Mouse (Mus musculus) embryonic facial prominence, embryonic 10.5 days (tissue): ENCODE data around the gene Ears2. TPM values are rescaled to one million over a fixed set of nuclear protein-coding genes. Genes with fewer than 3 reads are reported as not detected.

Experiments
- DNase-seq: peaks from one replicate; pipeline ENCODE4 v3.0.0-alpha.2; 2017; ENCODE audit warnings: low spot score
- H3K27ac ChIP-seq: fragments of 300-500 bp; sonication (generic); replicated peaks from 2 replicates; pipeline ENCODE4 v1.5.1; 2016; ENCODE audit warnings: mild to moderate bottlenecking
- H3K27me3 ChIP-seq: fragments of 300-500 bp; sonication (generic); replicated peaks from 2 replicates; pipeline ENCODE4 v1.6.1; 2016; ENCODE audit warnings: low read depth, mild to moderate bottlenecking; ENCODE audit not compliant: poor library complexity, severe bottlenecking
- H3K36me3 ChIP-seq: fragments of 300-500 bp; sonication (generic); replicated peaks from 2 replicates; pipeline ENCODE4 v1.6.1; 2016; ENCODE audit warnings: mild to moderate bottlenecking, moderate library complexity
- H3K4me1 ChIP-seq: fragments of 300-500 bp; sonication (generic); 2 replicates; pipeline ENCODE4 v1.6.1; 2016
- H3K4me3 ChIP-seq: fragments of 300-500 bp; sonication (generic); 2 replicates; pipeline ENCODE4 v1.5.1; 2016; ENCODE audit warnings: mild to moderate bottlenecking, moderate library complexity
- H3K9me3 ChIP-seq: fragments of 300-500 bp; sonication (generic); 2 replicates; pipeline ENCODE4 v1.6.1; 2016; ENCODE audit warnings: mild to moderate bottlenecking
- WGBS: fragments of 180-500 bp; shearing (Covaris S2); methylation state at CpG from one replicate; pipeline ENCODE4 v1.1.7; 2016; 5-methylcytosine and 5-hydroxymethylcytosine counted together
- polyA plus RNA-seq: library from polyadenylated mRNA; unstranded; fragments of >200 nt; fragmentation: Nextera tagmentation; extraction: Ambion mirVana; gene quantifications from 2 replicates; pipeline ENCODE4 v1.2.1, GENCODE M21; 2016

The Ears2 gene
- polyA plus RNA-seq, 1 experiment from 2014 or later: 16.4 TPM

DNA sequence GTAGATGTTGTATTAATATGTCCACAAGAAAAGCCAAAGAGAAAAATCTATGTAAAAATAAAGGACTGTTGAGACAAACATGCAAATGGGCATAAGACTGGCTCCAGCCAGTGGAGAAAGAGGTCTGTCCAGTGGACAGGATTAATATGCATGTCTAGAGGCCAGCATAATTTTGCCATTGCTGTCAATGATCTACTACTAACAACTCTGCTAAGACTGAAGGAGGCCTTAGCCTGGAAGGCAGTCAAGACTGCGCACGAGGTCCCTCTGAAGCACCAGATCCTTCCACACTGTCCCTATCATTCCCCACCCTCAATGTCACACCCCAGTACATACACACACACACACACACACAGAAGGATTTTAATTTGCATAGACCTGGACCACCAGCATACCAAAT is 44.9 kb downstream of the Ears2 start:
- DNase-seq: no peak
- H3K27me3 ChIP-seq: no peaks in the 10 kb centered on the region
- H3K4me1 ChIP-seq: peaks cover 28% of the 10 kb centered on the region
- H3K27ac ChIP-seq: no peak overlapping the region
- no peak overlapping the region for H3K4me3 ChIP-seq
- peaks cover 16% of the 10 kb centered on the region for H3K36me3 ChIP-seq
- H3K9me3 ChIP-seq: no peaks in the 10 kb centered on the region
- 94% methylated on average over 2 of the region's 2 CpGs for WGBS

DNA sequence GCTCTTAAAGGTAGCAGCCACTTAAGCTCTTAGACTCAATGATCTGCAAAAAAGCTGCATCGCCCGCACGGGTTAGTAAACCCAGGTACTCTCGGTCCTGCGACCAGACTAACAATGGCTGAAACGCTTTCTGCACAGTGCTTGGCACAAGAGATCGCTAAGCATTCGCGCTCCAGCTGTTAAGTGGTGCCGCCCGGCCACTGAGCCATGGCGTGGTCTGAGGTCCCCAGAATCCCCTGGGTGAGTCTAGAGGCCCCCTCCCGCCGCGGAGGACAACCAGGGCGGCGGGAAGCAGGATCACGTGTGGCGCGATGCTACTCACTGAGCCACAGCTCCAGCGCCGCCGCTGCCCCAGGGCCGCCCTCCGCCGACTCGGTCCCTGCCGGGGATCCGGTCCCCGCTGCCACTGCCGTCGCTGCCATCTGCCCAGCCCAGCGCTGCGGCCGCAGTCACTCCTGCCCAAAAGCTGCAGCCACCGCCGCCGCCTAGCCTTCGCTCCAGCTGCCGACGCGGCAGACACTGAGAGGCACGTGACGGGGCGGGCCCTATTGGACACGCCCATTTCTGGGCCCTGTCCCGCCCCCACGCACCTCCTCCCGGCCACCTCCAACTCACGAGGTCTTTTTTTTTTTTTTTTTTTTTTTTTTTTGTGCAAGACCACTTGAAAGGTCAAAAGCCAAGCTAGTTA is 46.3 kb downstream of the Ears2 start, which contains the start of gene Gga2:
Gga2 (minus strand) TSS at position 556 of the 688 bp plus-strand sequence.
- Histone ChIP-seq H3K9me3 (no peaks in the 10 kb centered on the region), H3K4me3 (peak within 1 kb of the TSS; percentile 87), H3K4me1 (peaks cover 38% of the 10 kb centered on the region), H3K27me3 (no peaks in the 10 kb centered on the region), H3K36me3 (peaks cover 29% of the 10 kb centered on the region), H3K27ac (peak within 1 kb of the TSS; percentile 95)
- peak; percentile 93 for DNase-seq
- under 1% methylated on average over 50 of the region's 50 CpGs for WGBS

DNA sequence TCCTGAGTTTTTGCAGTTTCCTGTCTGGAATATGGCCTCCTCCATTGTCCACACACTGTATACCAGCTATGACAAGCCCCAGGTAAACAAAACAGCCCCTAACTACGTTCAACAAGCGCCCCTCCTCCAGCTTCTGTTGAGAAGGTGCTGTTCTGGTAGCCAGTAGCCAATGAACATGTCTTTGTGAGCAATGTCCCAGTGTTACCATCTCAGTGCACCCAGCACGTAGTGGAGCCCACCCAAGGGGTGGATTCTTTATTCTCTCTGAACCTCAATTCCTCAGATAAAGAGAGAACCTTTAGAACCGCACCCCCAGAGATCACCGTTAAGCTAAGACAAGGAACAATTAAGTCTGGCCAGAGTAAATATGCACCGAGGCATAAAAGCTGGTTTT is 46.8 kb downstream of the Ears2 start:
- H3K36me3 ChIP-seq: peaks cover 35% of the 10 kb centered on the region
- WGBS: under 1% methylated on average over 6 of the region's 6 CpGs
- DNase-seq: peak; percentile 37
- peaks cover 43% of the 10 kb centered on the region for H3K4me1 ChIP-seq
- H3K27me3 ChIP-seq: no peaks in the 10 kb centered on the region
- H3K27ac ChIP-seq: peak overlapping the region; percentile 95
- H3K4me3 ChIP-seq: peak overlapping the region; percentile 87
- H3K9me3 ChIP-seq: no peaks in the 10 kb centered on the region

- Histone ChIP-seq H3K27ac (0 out of 2 replicates have a peak overlapping the region, but pooled peaks have one; percentile 14), H3K4me1 (peaks cover 52% of the 10 kb centered on the region), H3K4me3 (peak overlapping the region; percentile 87), H3K36me3 (peaks cover 41% of the 10 kb centered on the region), H3K9me3 (no peaks in the 10 kb centered on the region), H3K27me3 (no peaks in the 10 kb centered on the region)
- 88% methylated on average over 7 of the region's 7 CpGs for WGBS
- no peak for DNase-seq
Measured at GRCm38 (mm10) chr7:122018978-122019377, 48.1 kb downstream of the Ears2 start.

GRCm38 (mm10) chr7:122018247-122018646 is 48.8 kb downstream of the Ears2 start:
- 72% methylated on average over 3 of the region's 3 CpGs for WGBS
- Histone ChIP-seq H3K27ac (peak overlapping the region; percentile 57; the same call in 1 of the 2 replicates), H3K27me3 (no peaks in the 10 kb centered on the region), H3K4me1 (peaks cover 52% of the 10 kb centered on the region), H3K36me3 (peaks cover 47% of the 10 kb centered on the region), H3K4me3 (peak overlapping the region; percentile 87; the same call in 1 of the 2 replicates), H3K9me3 (no peaks in the 10 kb centered on the region)
- no peak for DNase-seq

DNA sequence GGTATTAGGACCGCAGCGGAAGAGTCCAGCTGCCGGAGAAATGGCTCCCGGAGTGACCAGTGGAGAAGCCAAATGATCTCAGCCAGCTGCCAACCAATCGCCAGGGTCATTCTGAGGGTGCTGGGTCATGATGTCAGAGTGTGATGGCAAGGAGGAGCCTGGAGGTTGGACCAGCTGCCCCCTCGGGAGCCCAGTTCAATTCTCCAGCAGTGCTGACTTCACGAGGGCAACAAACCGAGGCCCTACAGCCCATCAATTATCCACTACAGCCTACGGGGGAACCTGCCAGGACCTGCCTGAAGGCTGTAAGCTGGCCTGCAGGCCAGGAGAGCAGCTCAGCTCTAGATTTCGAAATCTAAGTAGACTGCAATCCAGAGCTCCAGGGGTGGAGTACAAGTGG is 51.3 kb downstream of the Ears2 start:
- Histone ChIP-seq H3K9me3 (no peaks in the 10 kb centered on the region), H3K27me3 (no peaks in the 10 kb centered on the region), H3K27ac (peak overlapping the region; percentile 60), H3K4me3 (peak overlapping the region; percentile 29), H3K4me1 (peaks cover 52% of the 10 kb centered on the region), H3K36me3 (peaks cover 72% of the 10 kb centered on the region)
- WGBS: 66% methylated on average over 10 of the region's 10 CpGs
- peak; percentile 32 for DNase-seq

GRCm38 (mm10) chr7:122015105-122015504 is 52.0 kb downstream of the Ears2 start:
- peaks cover 78% of the 10 kb centered on the region for H3K36me3 ChIP-seq
- DNase-seq: peak; percentile 30
- peaks cover 49% of the 10 kb centered on the region for H3K4me1 ChIP-seq
- no peaks in the 10 kb centered on the region for H3K27me3 ChIP-seq
- WGBS: 60% methylated on average over 8 of the region's 8 CpGs
- H3K27ac ChIP-seq: peak overlapping the region; percentile 60
- H3K4me3 ChIP-seq: peak overlapping the region; percentile 29; the same call in 1 of the 2 replicates
- H3K9me3 ChIP-seq: no peaks in the 10 kb centered on the region

GRCm38 (mm10) chr7:122012949-122013348 is 54.1 kb downstream of the Ears2 start:
- DNase-seq: no peak
- Histone ChIP-seq H3K4me3 (no peak overlapping the region), H3K9me3 (no peaks in the 10 kb centered on the region), H3K27ac (no peak overlapping the region), H3K4me1 (peaks cover 28% of the 10 kb centered on the region), H3K36me3 (peaks cover 88% of the 10 kb centered on the region), H3K27me3 (no peaks in the 10 kb centered on the region)
- WGBS: 91% methylated on average over 10 of the region's 10 CpGs

- Histone ChIP-seq H3K27ac (no peak overlapping the region), H3K4me3 (no peak overlapping the region), H3K36me3 (peaks cover 90% of the 10 kb centered on the region), H3K27me3 (no peaks in the 10 kb centered on the region), H3K4me1 (peaks cover 26% of the 10 kb centered on the region), H3K9me3 (no peaks in the 10 kb centered on the region)
- no peak for DNase-seq
- WGBS: 96% methylated on average over 4 of the region's 4 CpGs
Measured at GRCm38 (mm10) chr7:122012370-122012769, 54.7 kb downstream of the Ears2 start.

GRCm38 (mm10) chr7:122000396-122000795 is 66.7 kb downstream of the Ears2 start:
- H3K27ac ChIP-seq: no peak overlapping the region
- H3K36me3 ChIP-seq: peaks cover 99% of the 10 kb centered on the region
- H3K4me3 ChIP-seq: no peak overlapping the region
- no peak for DNase-seq
- WGBS: 80% methylated on average over 8 of the region's 8 CpGs
- no peaks in the 10 kb centered on the region for H3K27me3 ChIP-seq
- H3K9me3 ChIP-seq: no peaks in the 10 kb centered on the region
- no peaks in the 10 kb centered on the region for H3K4me1 ChIP-seq

GRCm38 (mm10) chr7:121995961-121996360 is 71.1 kb downstream of the Ears2 start:
- no peak for DNase-seq
- H3K27ac ChIP-seq: no peak overlapping the region
- no peak overlapping the region for H3K4me3 ChIP-seq
- H3K27me3 ChIP-seq: no peaks in the 10 kb centered on the region
- peaks cover 99% of the 10 kb centered on the region for H3K36me3 ChIP-seq
- H3K4me1 ChIP-seq: no peaks in the 10 kb centered on the region
- no peaks in the 10 kb centered on the region for H3K9me3 ChIP-seq
- 92% methylated on average over 5 of the region's 5 CpGs for WGBS
